Mouse (Mus musculus) B cell, adult (primary cell): ENCODE data around the gene Higd2a. TPM values are rescaled to one million over a fixed set of nuclear protein-coding genes. Genes with fewer than 3 reads are reported as not detected.

Experiments
- total RNA-seq: library from RNA; stranded (reverse); gene quantifications from 4 replicates; pipeline ENCODE4 v1.2.4, GENCODE M21; 2023; ENCODE audit not compliant: inconsistent age

Higd2a gene
- 61.3 to 69.6 TPM (median 64.9 TPM) in 4 replicates for total RNA-seq

DNA sequence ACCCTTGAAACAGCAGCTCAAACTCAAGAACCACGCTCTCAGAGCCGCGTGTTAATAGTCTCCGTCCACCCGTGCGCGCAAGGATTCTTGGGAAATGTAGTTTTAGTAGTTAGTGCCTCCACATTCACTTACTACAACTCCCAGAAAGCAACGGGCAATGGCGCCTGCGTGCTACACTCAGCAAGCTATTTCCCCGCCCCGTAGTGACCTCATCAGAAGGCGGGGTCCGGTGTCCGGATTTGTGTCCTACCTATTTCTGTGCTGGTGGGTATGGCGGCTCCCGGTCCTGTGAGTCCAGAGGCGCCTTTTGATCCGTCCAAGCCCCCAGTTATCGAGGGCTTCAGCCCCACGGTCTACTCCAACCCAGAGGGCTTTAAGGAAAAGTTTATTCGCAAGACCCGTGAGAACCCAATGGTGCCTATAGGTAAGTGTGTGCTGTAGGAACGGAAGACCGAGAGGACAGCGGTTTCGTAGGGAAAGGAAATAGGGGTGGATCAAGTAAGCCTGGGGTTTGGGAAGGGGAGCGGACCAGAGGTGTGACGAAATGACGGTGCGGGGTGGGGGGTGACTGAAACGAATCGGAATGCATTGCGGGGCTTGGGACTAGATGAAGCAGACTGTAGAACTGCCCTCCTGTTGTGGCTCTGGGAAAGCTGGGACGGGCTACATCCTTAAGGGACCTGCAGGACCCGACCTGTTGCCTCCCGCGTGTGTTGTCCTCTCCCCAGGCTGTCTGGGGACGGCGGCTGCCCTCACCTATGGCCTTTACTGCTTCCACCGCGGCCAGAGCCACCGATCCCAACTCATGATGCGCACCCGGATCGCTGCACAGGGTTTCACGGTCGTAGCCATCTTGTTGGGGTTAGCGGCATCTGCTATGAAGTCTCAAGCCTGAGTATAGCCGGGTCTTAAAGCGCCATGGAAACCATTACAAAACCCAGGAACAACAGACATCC is at the start of gene Higd2a, which contains the start of gene Nop16:
Higd2a (plus strand) TSS at position 212 of the 956 bp plus-strand sequence.
Nop16 (minus strand) TSS at position 95 of the 956 bp plus-strand sequence.

GRCm38 (mm10) chr13:54565201-54565581 is 24.8 kb upstream of the Higd2a start, which contains the start of gene 4833439L19Rik:
TSS of gene 4833439L19Rik (minus strand) at chr13:54565435.

GRCm38 (mm10) chr13:54574854-54575481 is 15.0 kb upstream of the Higd2a start, which contains the start of gene Arl10:
TSS of gene Arl10 (plus strand) at chr13:54575015.

DNA sequence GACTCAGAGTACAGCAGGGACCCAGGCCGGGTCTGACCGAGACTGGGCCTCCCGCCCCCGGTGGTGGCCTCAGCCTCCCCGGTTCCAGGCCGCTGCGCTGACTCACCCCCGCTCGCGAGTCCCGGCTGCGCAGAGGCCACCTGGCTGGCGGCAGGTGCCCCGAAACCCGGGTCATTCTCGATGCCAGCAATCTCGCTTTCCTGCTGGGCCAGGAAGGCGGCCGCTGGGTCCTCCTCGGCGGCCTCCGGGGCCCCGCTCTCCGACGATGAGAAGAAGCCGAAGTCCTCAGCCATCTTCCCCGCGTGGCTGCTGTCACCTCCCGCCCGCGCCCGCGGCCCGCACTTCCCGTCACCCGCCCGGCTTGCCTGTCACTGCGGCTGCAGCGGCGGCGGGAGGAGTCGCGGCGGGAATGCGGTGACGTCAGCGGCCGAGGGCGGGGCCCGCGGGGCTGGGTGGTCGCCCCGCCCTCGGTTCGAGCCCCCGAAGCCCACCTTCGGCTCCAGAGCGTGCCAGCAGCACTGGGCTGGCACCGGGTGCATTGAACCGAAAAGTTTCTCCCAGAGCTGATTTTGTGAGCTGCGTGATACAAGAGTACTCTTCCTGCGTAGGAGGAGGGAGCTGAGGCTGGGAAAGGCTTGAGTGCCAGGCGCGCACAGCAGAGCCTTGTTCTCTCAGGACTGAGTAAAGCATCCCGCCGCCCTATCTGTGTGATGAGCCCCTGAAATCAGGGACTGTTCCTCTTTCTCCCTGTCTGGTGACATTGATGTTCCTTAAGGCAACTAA is 21.2 kb downstream of the Higd2a start, which contains the start of gene Cltb:
Cltb (minus strand) TSS at position 373 of the 783 bp plus-strand sequence.

DNA sequence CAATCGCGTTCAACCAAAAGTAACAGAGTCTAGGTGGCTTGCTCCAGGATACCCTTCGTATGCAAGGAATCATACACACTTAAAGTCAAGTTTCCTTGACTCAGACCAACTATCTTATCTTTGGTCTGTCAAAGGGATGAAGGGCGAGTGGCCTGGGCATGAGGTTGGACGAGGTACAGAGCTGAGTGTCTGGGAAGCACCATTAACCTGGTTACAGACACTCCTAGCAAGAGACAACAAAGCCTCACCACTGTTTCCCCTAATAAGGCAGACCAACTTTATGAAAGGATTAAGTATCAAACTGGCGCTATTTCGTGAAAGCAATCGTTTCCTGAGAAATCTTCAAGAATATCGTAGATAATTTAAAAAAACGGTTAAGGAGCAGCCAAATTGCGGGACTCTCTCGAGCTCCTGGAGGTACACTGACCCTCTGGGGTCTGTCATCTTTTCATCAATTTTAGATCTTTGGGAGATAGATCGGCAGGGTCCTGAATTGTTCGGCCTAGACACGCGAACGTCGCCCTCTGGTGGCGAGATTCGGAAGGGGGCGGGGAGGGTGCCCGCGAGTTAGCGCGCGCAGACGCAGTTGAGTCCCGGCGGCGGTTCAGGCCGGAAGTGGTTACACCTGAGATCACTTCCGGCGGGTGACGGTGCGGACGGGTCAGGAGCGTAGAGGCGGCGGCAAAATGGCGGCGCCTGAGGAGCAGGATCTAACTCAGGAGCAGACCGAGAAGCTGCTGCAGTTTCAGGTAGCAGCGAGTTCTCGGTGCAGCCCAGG is 31.3 kb downstream of the Higd2a start, which contains the start of gene Faf2:
Faf2 (plus strand) TSS at position 630 of the 778 bp plus-strand sequence.

Other genes with a start within 250 kb of the Higd2a start
- gene Cplx2, start 218.9 kb upstream of the Higd2a start, total RNA-seq: 3.4 to 8.5 TPM (median 6.2 TPM) in 4 replicates
- gene Thoc3, start 121.4 kb upstream of the Higd2a start, total RNA-seq: 23.0 to 28.6 TPM (median 25.6 TPM) in 4 replicates
- 18.9 to 27.2 TPM (median 22.0 TPM) in 4 replicates for gene Simc1, start 86.4 kb upstream of the Higd2a start, total RNA-seq
- gene 4833439L19Rik, start 24.8 kb upstream of the Higd2a start, total RNA-seq: 32.2 to 39.9 TPM (median 38.0 TPM) in 4 replicates
- 6.8 to 8.6 TPM (median 7.3 TPM) in 4 replicates for gene Arl10, start 15.2 kb upstream of the Higd2a start, total RNA-seq
- gene Nop16, start 117 bp upstream of the Higd2a start, total RNA-seq: 13.4 to 21.1 TPM (median 16.2 TPM) in 4 replicates
- gene Cltb, start 21.1 kb downstream of the Higd2a start, total RNA-seq: 16.4 to 21.7 TPM (median 20.8 TPM) in 4 replicates
- gene Faf2, start 31.6 kb downstream of the Higd2a start, total RNA-seq: 63.9 to 72.2 TPM (median 66.1 TPM) in 4 replicates
- 247 to 275 TPM (median 269 TPM) in 4 replicates for gene Rnf44, start 103.7 kb downstream of the Higd2a start, total RNA-seq
- gene Cdhr2, start 111.3 kb downstream of the Higd2a start, total RNA-seq: not detected in 4 replicates
- not detected in 4 replicates for gene Gprin1, start 159.7 kb downstream of the Higd2a start, total RNA-seq
- gene Sncb, start 176.4 kb downstream of the Higd2a start, total RNA-seq: not detected in 4 replicates
- gene Eif4e1b, start 193.8 kb downstream of the Higd2a start, total RNA-seq: not detected in 4 replicates
- gene Tspan17, start 199.2 kb downstream of the Higd2a start, total RNA-seq: 5.1 to 12.6 TPM (median 5.2 TPM) in 4 replicates